ENCODE assay signal across 7 mouse cellular contexts in genomic region chr14:31472451-31473061, GRCm38 (mm10). TPM values are rescaled to one million over a fixed set of nuclear protein-coding genes. Genes with fewer than 3 reads are reported as not detected.
DNase-seq lines count a peak whose midpoint lies in the region; ATAC-seq and TF ChIP-seq lines count a peak whose summit lies in the region.

No protein-coding gene starts in this region.

- H3K4me1 ChIP-seq in neural tube, embryonic 15.5 days: no peaks in the 10 kb centered on the region
- H3K4me1 ChIP-seq in liver, embryonic 14.5 days (replicated peaks; ENCODE audit: control insufficient read depth in 2 of 2, insufficient read depth in 2 of 2, low read length in 1 of 2): no peaks in the 10 kb centered on the region

- H3K9ac ChIP-seq in neural tube, embryonic 15.5 days (replicated peaks): no peak overlapping the region
- no peak overlapping the region for H3K9ac ChIP-seq in liver, embryonic 14.5 days (replicated peaks)

- 10% methylated on average over 5 of the region's 5 CpGs for WGBS in neural tube, embryonic 15.5 days
- WGBS in liver, embryonic 14.5 days (ENCODE audit: insufficient replicate concordance): under 1% methylated on average over 5 of the region's 5 CpGs

- H3K27ac ChIP-seq in neural tube, embryonic 15.5 days (replicated peaks): no peak overlapping the region
- H3K27ac ChIP-seq in liver, embryonic 14.5 days: no peak overlapping the region

- H3K9me3 ChIP-seq in neural tube, embryonic 15.5 days (replicated peaks): no peaks in the 10 kb centered on the region
- no peaks in the 10 kb centered on the region for H3K9me3 ChIP-seq in liver, embryonic 14.5 days (ENCODE audit: control insufficient read depth, low read length)

- H3K36me3 ChIP-seq in neural tube, embryonic 15.5 days: no peaks in the 10 kb centered on the region
- no peaks in the 10 kb centered on the region for H3K36me3 ChIP-seq in liver, embryonic 14.5 days (replicated peaks; ENCODE audit: control insufficient read depth, insufficient read depth, low read depth)

- no peak for ATAC-seq in neural tube, embryonic 15.5 days (ENCODE audit: low FRiP score)
- peak; percentile 42 for ATAC-seq in common myeloid progenitor, adult 5-6 weeks (replicated peaks; ENCODE audit: low read depth, poor library complexity, severe bottlenecking)
- no peak for ATAC-seq in liver, embryonic 14.5 days (ENCODE audit: insufficient read depth)

- H3K4me3 ChIP-seq in neural tube, embryonic 15.5 days (replicated peaks): no peak overlapping the region
- no peak overlapping the region for H3K4me3 ChIP-seq in liver, embryonic 14.5 days (ENCODE audit: insufficient read depth in 1 of 2, low read depth in 2 of 2, low read length in 2 of 2)

- H3K27me3 ChIP-seq in neural tube, embryonic 15.5 days (replicated peaks): no peaks in the 10 kb centered on the region
- H3K27me3 ChIP-seq in liver, embryonic 14.5 days (ENCODE audit: control insufficient read depth, insufficient read depth, low read length): no peaks in the 10 kb centered on the region

- TF ChIP-seq EP300 in liver, embryonic 14.5 days (IDR thresholded peaks at IDR 0.05; ENCODE audit: low read depth): no peak

- no peak overlapping the region for H3K4me2 ChIP-seq in neural tube, embryonic 15.5 days
- H3K4me2 ChIP-seq in liver, embryonic 14.5 days (ENCODE audit: low read depth): no peak overlapping the region

- DNase-seq in neural tube, embryonic 10.5 days (ENCODE audit: extremely low spot score, low spot score): peak; percentile 39
- peak; percentile 81 for DNase-seq in adipocyte (ENCODE audit: low spot score)
- peak; percentile 36 to 70 for DNase-seq in kidney, adult 8-10 months
- peak; percentile 49 to 58 (median 52) for DNase-seq in liver, embryonic 14.5 days (ENCODE audit: low read depth in 3 of 3, low spot score in 3 of 3)
- DNase-seq in right cerebral cortex, postnatal 25 days: peak; percentile 40

- TF ChIP-seq CTCF in liver, embryonic 14.5 days (IDR thresholded peaks at IDR 0.05; ENCODE audit: low read depth): peak; percentile 72

RNA-seq across cellular contexts. Expression of gene Eaf1, which starts 21.6 kb away (rescaled TPM):
- polyA plus RNA-seq in neural tube, embryonic 15.5 days (2015; fragmentation: Nextera tagmentation; extraction: Ambion mirVana): 7.4 and 12.9 TPM in 2 replicates
- total RNA-seq in common myeloid progenitor, adult 5-6 weeks (2017): 19.3 and 23.2 TPM in 2 replicates
- 23.0 and 30.3 TPM in 2 replicates for polyA plus RNA-seq in liver, embryonic 14.5 days (2012; rRNA removed)
- 20.9 and 23.1 TPM in 2 replicates for polyA plus RNA-seq in liver, embryonic 14.5 days (2014; fragmentation: Nextera tagmentation; extraction: Ambion mirVana)

RNA-seq across cellular contexts. Expression of gene Mettl6, which starts 22.3 kb away (rescaled TPM):
- 40.3 and 47.4 TPM in 2 replicates for polyA plus RNA-seq in neural tube, embryonic 15.5 days (2015; fragmentation: Nextera tagmentation; extraction: Ambion mirVana)
- total RNA-seq in common myeloid progenitor, adult 5-6 weeks (2017): 66.3 and 72.4 TPM in 2 replicates
- 5.4 and 9.6 TPM in 2 replicates for polyA plus RNA-seq in liver, embryonic 14.5 days (2012; rRNA removed)
- polyA plus RNA-seq in liver, embryonic 14.5 days (2014; fragmentation: Nextera tagmentation; extraction: Ambion mirVana): 28.9 and 30.5 TPM in 2 replicates

RNA-seq across cellular contexts. Expression of gene Sh3bp5, which starts 36.7 kb away (rescaled TPM):
- polyA plus RNA-seq in neural tube, embryonic 15.5 days (2015; fragmentation: Nextera tagmentation; extraction: Ambion mirVana): 131 and 150 TPM in 2 replicates
- 4.0 and 6.2 TPM in 2 replicates for total RNA-seq in common myeloid progenitor, adult 5-6 weeks (2017)
- 9.8 and 14.7 TPM in 2 replicates for polyA plus RNA-seq in liver, embryonic 14.5 days (2012; rRNA removed)
- polyA plus RNA-seq in liver, embryonic 14.5 days (2014; fragmentation: Nextera tagmentation; extraction: Ambion mirVana): 6.4 and 6.9 TPM in 2 replicates
